Mouse (Mus musculus) liver, postnatal 0 days (tissue): Measurements from ENCODE around the gene Hist2h2ac.

ENCODE experiments used
- CTCF ChIP-seq: sonication (generic); IDR thresholded peaks from 2 replicates; pipeline ENCODE4 v1.5.1; 2016; ENCODE audit warnings: antibody characterized with exemption, low read depth
- EP300 ChIP-seq: IDR thresholded peaks from 2 replicates; pipeline ENCODE4 v1.6.1; 2016; ENCODE audit warnings: antibody characterized with exemption, low read depth, mild to moderate bottlenecking

- TF ChIP-seq CTCF = no peak
- TF ChIP-seq EP300 = no peak
Measured at GRCm38 (mm10) chr3:96228828-96229227, 8.1 kb upstream of the Hist2h2ac start.
